Mouse (Mus musculus): ENCODE measurements at regions not wholly inside any gene's neighbourhood (a gene's known extent, or its start where the extent isn't known, plus 50 kb on each side); places are given as distances from the start of the nearest gene placed in this dataset.

DNA sequence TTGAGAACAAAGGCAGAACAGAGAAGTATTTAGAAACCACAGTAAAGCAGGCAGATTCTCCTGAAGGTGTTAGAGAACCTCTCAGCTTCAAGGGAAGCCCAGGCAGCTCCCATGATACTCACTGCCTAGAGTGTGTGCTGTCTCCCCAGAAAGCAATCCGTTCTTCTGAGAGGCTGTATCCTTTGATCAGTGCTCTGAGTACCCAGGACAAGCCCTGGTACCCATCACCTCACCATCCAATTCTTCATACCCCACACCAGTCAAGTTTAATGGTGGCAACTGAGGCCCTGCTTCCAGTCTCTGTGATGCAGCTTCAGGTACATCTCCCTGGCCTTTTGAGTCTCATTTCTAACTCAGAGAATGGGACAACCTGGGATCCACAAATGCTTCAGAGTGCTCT is 242.1 kb upstream of the Xylt1 start:
- no peak for ATAC-seq (replicated peaks in 1 of 2; ENCODE audit: insufficient read depth in 1 of 2, low FRiP score in 2 of 2, low TSS enrichment in 1 of 2, low read depth in 1 of 2, poor library complexity in 2 of 2, severe bottlenecking in 2 of 2)

DNA sequence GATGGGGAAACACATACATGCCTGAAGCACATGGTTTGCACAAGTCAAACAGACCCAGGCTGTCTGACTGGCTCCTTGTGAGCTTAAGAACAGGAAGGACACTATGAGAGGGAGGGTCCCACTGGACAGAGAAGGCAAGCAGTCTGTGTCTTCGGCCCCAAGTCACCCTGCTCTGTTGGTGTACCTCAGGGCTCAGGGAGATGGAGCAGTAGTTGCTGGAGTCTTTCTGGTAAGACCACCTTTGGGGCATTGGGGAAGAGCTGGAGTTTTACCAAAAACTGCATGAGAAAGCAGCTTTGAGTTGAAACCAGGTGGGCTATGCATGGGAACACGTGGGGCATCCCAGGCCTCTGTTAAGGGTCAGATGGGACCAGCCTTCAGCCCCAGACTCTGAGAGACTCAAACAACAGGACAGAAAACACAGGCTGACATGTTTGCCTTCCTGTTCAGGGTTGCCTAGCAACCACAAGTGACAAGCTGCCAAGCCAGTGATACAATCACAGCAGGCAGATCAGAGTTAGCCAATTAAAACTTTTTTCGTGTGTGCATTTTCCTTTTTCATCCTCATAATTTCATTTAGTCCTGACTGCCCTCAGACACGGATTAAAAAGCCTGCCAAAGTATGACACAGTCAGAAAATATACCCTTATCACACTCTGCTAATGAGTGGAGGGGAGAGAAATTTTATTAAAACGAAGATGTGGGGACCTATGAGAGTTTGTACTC is 241.4 kb upstream of the Xylt1 start:
- peak; percentile 58 to 73 for ATAC-seq (replicated peaks in 1 of 2; ENCODE audit: insufficient read depth in 1 of 2, low FRiP score in 2 of 2, low TSS enrichment in 1 of 2, low read depth in 1 of 2, poor library complexity in 2 of 2, severe bottlenecking in 2 of 2)

DNA sequence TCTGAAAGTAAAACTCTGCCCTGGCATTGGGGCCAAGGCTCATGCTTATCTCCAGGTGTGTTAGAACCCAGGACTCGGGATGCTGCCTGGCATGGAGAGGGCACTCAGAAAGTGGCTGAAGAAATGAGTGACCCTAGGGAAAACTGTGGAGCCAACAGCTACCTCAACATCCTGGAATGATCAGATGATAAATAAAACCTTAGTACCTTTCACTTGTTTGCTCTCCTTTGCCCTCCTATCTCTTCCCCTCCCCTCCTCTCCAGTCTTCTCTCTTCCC is 240.9 kb upstream of the Xylt1 start:
- ATAC-seq (replicated peaks in 1 of 2; ENCODE audit: insufficient read depth in 1 of 2, low FRiP score in 2 of 2, low TSS enrichment in 1 of 2, low read depth in 1 of 2, poor library complexity in 2 of 2, severe bottlenecking in 2 of 2), result no peak

DNA sequence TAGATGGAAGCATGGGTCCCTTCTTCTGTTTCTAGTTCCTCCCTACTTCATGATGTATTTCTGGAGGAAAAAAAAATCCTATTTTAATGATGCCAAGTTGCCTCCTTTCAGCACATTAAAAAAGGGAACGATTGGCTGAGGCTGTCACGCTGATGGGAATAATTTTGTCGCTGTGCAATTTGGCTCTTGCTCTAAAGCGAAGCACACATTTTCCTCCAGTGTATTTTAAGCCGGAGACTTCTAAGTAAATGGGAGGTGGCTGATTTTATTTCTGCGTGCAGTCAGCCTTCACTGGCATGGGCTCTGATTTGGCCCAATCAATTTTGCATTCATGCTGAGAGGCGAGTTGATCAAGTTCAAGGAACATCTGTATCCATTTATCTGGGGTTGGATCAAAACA is 234.0 kb upstream of the Xylt1 start:
- no peak for ATAC-seq (replicated peaks in 1 of 2; ENCODE audit: insufficient read depth in 1 of 2, low FRiP score in 2 of 2, low TSS enrichment in 1 of 2, low read depth in 1 of 2, poor library complexity in 2 of 2, severe bottlenecking in 2 of 2)

DNA sequence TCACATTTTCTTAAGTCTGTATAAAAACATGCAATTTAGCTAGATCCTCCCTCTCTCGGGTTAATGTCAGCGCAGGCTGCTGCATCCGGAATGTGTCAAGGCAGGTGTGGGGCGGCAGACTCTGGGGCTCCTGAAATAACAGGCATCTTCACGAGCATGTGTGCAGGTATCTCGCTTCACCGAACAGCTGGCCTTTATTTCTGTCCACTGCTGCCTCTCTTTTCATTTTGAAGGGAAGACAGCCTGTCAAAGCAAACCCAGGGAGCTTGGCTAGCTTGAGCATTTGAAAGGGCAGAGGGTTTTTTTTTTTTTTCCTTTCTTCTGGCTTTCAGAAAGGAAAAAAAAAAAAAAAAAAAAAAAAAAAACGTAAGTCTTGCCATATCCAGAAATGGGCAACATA is 230.4 kb upstream of the Xylt1 start:
- peak in 1 of 2 experiments; percentile 21; a peak in 1 of 4 replicates for ATAC-seq (replicated peaks in 1 of 2; ENCODE audit: insufficient read depth in 1 of 2, low FRiP score in 2 of 2, low TSS enrichment in 1 of 2, low read depth in 1 of 2, poor library complexity in 2 of 2, severe bottlenecking in 2 of 2)

DNA sequence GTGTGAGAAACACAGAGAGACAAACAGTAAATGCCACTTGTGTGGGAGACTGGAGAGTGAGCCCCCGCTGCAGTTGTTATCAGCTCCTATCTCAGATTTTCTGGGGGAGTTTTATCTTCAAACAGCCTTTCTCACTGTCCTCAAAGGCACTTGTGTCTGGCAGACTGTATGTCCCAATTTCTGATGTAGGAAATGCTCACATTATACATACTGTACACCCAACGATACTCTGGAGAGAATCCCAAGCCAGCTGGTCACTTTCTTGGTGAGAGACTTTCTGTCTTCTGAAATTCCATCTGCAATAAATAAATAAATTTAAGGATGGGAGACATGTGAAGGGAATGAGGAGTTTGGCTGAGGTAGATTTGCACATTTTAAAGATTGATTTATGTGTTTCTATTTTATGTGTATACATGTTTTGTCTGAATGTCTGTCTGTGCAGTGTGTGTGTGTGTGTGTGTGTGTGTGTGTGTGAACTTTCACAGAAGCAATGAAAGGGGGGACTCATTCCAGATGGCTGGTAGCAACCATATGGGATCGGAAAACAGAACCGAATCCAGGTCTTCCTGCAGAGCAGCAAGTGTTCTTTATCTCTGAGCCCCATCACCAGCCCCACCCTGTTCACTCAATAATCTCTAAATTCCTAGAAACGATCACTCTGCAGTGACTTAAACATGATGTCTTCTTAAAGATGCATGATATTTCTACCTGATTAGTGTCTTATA is 226.8 kb upstream of the Xylt1 start:
- no peak for ATAC-seq (replicated peaks in 1 of 2; ENCODE audit: insufficient read depth in 1 of 2, low FRiP score in 2 of 2, low TSS enrichment in 1 of 2, low read depth in 1 of 2, poor library complexity in 2 of 2, severe bottlenecking in 2 of 2)

DNA sequence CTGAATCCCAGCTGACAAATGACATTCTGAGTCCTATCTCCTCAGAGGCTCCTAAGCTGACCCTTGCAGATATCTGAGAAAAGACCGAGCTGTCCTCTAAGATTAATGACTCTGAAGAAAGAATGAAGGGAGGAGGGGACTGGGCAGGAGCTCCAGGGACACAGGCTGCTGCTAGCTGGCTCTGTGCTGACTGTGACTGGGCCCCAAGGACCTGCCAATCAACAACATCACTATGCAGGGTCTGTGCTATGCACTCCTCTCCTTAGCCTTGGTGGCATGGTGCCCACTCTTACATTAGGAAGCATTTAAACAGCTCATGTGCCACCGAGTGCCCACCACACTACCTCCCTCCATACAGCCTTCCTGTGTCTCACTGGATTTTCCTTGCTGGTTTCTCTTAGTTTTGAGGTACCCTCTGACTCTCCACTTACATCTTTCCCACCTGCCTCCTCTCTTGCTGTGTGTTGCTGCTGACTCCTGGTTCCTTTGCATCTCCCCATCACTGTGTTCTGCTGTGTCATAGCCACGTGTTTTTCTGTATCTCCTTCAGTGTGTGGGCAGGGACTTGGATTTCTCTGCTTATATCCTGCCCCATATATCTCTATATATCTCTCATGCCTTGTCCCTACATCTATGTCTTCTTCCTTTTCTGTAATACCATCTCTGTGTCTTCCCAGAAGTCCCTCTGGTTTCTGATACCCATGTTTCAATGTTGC is 219.4 kb upstream of the Xylt1 start:
- no peak for ATAC-seq (replicated peaks in 1 of 2; ENCODE audit: insufficient read depth in 1 of 2, low FRiP score in 2 of 2, low TSS enrichment in 1 of 2, low read depth in 1 of 2, poor library complexity in 2 of 2, severe bottlenecking in 2 of 2)

DNA sequence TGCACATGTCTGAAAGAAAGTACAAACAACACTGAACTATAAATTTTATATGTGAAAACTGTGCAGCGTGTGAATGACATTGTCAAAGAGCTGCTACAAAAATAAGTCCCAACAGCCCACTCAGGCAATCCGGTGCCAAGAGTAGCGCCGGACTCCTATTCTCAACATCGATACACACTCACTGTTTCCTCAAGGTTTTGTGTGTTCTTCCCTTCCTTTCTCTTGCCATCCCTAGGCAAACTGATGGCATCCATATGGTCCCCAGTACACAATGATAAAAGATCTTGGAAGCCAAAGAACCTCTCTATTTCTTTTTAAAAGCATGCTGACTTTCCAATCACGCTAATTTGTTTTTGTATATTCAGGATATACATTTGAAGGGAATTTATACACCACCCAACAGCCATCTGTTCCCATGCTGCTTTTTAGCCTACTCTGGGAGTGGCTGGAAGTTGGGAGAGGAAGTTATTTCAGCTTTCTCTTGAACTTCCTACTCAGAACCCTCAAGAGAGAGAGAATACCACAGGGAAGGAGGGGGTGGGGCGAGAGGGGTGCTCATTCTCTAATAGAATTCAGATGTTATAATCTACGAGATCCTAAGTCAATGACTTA is 205.9 kb upstream of the Xylt1 start:
- no peak for ATAC-seq (replicated peaks in 1 of 2; ENCODE audit: insufficient read depth in 1 of 2, low FRiP score in 2 of 2, low TSS enrichment in 1 of 2, low read depth in 1 of 2, poor library complexity in 2 of 2, severe bottlenecking in 2 of 2)

DNA sequence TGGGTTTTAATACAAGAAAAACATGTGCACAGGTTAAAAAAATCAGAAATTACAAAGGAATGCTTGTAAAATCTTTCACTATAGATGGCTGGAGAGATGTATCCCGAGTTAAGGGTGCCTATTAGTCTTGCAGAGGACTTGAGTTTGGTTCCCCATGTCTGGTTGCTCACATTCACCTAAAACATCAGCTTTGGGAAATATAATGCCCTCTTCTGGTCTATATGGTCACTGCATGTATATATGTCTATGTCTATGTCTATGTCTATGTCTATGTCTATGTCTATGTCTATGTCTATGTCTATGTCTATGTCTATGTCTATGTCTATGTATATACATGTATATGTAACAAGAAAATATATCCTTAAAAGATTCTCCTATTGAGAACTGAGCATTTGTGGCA is 196.8 kb upstream of the Xylt1 start:
- no peak for ATAC-seq (replicated peaks in 1 of 2; ENCODE audit: insufficient read depth in 1 of 2, low FRiP score in 2 of 2, low TSS enrichment in 1 of 2, low read depth in 1 of 2, poor library complexity in 2 of 2, severe bottlenecking in 2 of 2)

DNA sequence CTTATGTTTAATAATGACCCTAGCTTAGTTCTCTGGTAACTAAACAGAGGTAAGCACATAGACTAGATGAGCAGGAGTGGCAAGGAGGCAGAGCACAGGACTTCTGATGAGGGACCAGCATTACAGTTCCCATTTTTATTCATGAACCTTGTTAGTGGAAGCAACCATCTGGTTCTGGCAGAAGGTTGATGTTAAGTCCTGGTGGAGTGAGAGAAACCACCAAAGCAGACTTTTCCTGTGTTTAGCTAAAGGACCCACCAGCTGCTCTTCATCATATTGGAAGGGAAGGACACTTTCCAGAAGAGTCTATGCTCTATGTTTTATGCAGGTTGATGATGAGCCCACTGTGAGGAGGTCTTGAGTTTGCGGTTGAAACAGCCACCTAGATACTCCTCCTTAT is 194.9 kb upstream of the Xylt1 start:
- no peak for ATAC-seq (replicated peaks in 1 of 2; ENCODE audit: insufficient read depth in 1 of 2, low FRiP score in 2 of 2, low TSS enrichment in 1 of 2, low read depth in 1 of 2, poor library complexity in 2 of 2, severe bottlenecking in 2 of 2)

DNA sequence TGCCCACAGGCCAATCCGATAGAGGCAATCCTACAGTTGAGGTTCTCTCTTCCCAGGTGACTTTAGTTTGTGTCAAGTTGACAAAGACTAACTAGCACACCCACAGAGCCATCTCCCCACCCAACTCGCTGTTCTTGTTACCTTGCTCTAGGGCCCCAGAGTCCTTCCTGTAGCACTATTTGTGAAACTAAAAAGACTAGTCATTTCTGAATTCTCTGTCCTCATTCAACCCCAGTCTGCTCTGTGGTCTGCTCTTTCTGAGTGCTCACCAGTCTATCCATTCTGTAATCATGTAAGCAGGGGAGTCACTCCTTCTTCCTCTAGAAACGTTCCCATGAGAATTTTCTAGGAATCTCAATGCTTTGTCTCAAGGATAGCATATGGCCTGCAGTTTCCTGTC is 184.2 kb upstream of the Xylt1 start:
- ATAC-seq (replicated peaks in 1 of 2; ENCODE audit: insufficient read depth in 1 of 2, low FRiP score in 2 of 2, low TSS enrichment in 1 of 2, low read depth in 1 of 2, poor library complexity in 2 of 2, severe bottlenecking in 2 of 2), result no peak

DNA sequence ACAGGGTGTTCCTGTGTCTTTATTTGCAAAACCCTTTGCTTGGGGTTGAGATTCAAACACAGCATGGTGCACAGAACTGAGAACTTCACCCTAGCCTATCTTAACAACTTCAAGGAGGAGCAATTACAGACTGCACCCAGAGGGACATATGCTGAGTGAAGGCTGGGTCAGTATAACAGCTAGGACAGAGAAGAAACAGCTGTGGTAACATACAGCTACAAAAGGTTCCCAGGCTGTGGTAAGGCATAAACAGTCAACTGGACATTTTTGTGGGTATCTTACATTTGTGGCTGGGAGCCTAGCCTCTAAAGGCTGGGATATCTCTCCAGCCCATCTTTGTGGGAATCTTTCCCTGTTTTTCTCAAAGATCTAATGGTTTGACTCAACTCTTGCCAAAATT is 154.5 kb upstream of the Xylt1 start:
- ATAC-seq (replicated peaks in 1 of 2; ENCODE audit: insufficient read depth in 1 of 2, low FRiP score in 2 of 2, low TSS enrichment in 1 of 2, low read depth in 1 of 2, poor library complexity in 2 of 2, severe bottlenecking in 2 of 2), result no peak

DNA sequence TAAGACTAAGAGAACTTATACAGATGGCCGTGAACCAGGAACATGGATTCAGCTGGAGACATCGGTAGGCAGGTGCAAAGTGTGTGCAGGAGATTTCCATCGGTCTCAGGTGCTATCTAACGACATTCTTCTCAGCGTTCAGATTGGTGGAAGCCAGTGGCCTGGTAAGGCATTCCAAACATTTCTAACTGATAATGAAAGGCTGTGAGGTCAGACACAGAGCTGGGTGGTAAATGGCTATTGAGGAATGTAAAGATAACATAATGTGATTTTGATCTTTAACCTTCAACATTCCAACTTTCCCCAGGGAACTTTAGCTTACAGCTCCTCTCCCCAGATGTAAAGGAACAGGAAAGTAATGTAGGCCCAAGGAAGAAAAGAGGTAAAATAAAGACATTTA is 151.2 kb upstream of the Xylt1 start:
- ATAC-seq (replicated peaks in 1 of 2; ENCODE audit: insufficient read depth in 1 of 2, low FRiP score in 2 of 2, low TSS enrichment in 1 of 2, low read depth in 1 of 2, poor library complexity in 2 of 2, severe bottlenecking in 2 of 2), result no peak

DNA sequence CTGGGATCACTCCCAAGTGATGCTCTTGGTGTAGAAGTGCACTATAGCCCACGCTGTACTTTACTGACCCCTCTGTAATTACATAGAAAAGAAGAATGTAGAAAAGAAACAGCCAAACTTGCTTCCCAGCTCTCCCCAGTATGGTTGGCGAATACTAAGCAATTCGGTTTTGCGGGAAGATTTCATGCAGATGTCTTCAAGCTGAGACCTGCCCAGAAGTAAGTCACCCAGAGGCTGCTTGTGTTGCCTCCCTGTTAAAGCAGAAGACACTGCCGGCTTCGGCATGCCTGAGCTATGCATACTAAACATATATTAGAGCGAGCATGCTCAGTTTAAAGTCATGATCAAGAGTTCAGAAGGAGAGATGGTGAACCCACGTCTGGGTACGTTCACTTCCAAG is 124.0 kb upstream of the Xylt1 start:
- ATAC-seq (replicated peaks in 1 of 2; ENCODE audit: insufficient read depth in 1 of 2, low FRiP score in 2 of 2, low TSS enrichment in 1 of 2, low read depth in 1 of 2, poor library complexity in 2 of 2, severe bottlenecking in 2 of 2), result no peak

DNA sequence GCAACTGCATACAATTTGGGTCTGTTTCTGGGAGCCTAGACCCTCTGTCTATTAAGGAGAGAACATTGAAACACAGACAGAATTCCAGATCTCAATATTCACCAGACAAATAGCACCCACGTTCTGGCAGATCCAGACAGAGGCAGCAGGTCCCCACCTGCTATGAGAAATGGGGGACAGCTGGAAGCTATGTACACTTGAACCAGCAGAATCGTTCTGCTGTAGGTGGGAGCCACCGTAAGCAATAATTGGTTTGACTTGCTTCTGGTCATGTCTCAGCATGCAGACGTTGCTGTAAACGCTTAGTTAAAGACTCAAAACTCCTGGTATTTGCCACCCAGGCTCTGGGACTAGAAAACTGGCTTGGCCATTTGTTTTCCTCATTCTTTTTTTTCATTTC is 122.2 kb upstream of the Xylt1 start:
- no peak for ATAC-seq (replicated peaks in 1 of 2; ENCODE audit: insufficient read depth in 1 of 2, low FRiP score in 2 of 2, low TSS enrichment in 1 of 2, low read depth in 1 of 2, poor library complexity in 2 of 2, severe bottlenecking in 2 of 2)

DNA sequence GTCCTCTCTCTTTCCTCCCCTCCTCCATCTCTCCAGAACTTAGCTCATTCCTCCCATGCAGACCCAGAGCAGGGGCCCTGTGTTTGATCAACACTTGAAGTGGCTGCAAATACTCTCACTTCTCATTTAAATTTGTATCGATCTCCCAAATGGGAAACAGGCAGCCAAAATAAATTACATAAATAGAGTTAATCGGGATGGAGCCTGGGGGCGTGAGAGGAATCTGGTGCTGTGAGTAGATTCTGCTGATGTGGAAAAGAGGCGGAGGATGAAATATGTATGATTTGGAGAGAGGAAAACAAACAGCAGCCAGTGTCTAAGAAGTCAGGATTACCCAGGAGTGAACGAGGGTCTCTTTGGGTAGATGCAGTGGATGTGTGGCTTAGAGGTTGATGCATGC is 121.6 kb upstream of the Xylt1 start:
- ATAC-seq (replicated peaks in 1 of 2; ENCODE audit: insufficient read depth in 1 of 2, low FRiP score in 2 of 2, low TSS enrichment in 1 of 2, low read depth in 1 of 2, poor library complexity in 2 of 2, severe bottlenecking in 2 of 2), result no peak

DNA sequence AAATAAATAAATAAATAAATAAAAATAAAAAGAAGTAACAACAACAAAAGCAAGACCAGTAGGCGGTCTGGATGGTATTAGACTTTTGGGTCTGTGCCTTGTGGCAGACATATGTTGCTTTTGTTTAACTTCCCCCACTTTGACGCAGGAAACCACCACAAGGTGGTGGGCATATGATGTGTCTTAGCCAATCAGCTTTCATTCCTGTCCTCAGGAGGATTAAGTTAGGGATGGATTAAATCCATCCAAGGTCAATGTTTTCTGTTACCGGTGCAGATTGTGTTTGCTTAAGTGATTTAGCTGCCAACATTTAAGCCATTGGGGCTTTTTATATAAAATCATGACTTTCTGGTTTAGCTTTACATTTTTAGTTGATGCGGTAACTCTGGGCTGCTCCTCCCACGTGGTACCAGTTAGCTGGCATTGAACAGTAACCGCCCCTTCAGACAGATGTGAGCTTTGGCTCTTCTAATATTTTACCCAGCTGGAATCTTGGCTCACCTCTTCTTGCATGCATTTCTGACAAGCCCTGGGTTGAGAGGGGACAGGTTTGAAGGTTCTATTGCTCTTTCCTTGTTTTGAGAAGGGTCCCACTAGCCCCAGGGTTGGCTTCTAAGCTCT is 121.0 kb upstream of the Xylt1 start:
- ATAC-seq (replicated peaks in 1 of 2; ENCODE audit: insufficient read depth in 1 of 2, low FRiP score in 2 of 2, low TSS enrichment in 1 of 2, low read depth in 1 of 2, poor library complexity in 2 of 2, severe bottlenecking in 2 of 2), result no peak

DNA sequence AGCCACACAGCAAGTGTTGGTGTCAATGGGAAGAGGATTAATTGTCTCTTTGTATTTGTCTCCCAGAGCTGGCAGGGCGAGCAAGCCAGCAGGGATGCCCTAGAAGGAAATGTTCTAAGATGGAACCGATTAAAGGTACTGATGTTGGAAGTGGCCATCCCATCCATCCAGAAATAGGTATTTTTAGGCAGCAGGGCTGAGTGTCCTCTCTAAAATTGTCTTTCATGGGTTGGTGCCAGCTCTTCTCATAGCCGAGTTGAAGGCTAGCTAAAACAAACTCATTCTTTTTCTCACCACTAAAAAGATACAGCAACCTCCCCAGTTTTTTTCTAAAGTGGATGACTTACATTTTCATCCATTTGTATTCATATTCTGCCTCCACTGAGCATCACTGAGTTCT is 120.2 kb upstream of the Xylt1 start:
- ATAC-seq (replicated peaks in 1 of 2; ENCODE audit: insufficient read depth in 1 of 2, low FRiP score in 2 of 2, low TSS enrichment in 1 of 2, low read depth in 1 of 2, poor library complexity in 2 of 2, severe bottlenecking in 2 of 2), result no peak

Measured in hematopoietic stem cell, adult 5-6 weeks (primary cell).